Mouse (Mus musculus) neural tube, embryonic 15.5 days (tissue): ENCODE data around the gene 4930402F06Rik. TPM values are rescaled to one million over a fixed set of nuclear protein-coding genes. Genes with fewer than 3 reads are reported as not detected.

Source experiments
- ATAC-seq: fragments of 200-750 bp; cut with Nextera tagmentation; 2 replicates; pipeline ENCODE4 v1.8.0; 2017; ENCODE audit warnings: mild to moderate bottlenecking, moderate TSS enrichment, moderate library complexity; ENCODE audit not compliant: low FRiP score
- H3K27ac ChIP-seq: fragments of 300-500 bp; sonication (generic); replicated peaks from 2 replicates; pipeline ENCODE4 v1.5.1; 2015; ENCODE audit warnings: mild to moderate bottlenecking, inconsistent platforms
- H3K27me3 ChIP-seq: fragments of 300-500 bp; sonication (generic); replicated peaks from 2 replicates; pipeline ENCODE4 v1.6.1; 2015; ENCODE audit warnings: inconsistent platforms
- H3K36me3 ChIP-seq: fragments of 300-500 bp; sonication (generic); 2 replicates; pipeline ENCODE4 v1.6.1; 2015; ENCODE audit warnings: inconsistent platforms
- H3K4me1 ChIP-seq: fragments of 300-500 bp; sonication (generic); 2 replicates; pipeline ENCODE4 v1.6.1; 2015; ENCODE audit warnings: inconsistent platforms
- H3K4me2 ChIP-seq: fragments of 300-500 bp; sonication (generic); 2 replicates; pipeline ENCODE4 v1.6.1; 2015; ENCODE audit warnings: inconsistent platforms, mild to moderate bottlenecking, moderate library complexity
- H3K4me3 ChIP-seq: fragments of 300-500 bp; sonication (generic); replicated peaks from 2 replicates; pipeline ENCODE4 v1.5.1; 2015; ENCODE audit warnings: mild to moderate bottlenecking, inconsistent platforms
- H3K9ac ChIP-seq: fragments of 300-500 bp; sonication (generic); replicated peaks from 2 replicates; pipeline ENCODE4 v1.6.1; 2015; ENCODE audit warnings: mild to moderate bottlenecking, inconsistent platforms
- H3K9me3 ChIP-seq: fragments of 300-500 bp; sonication (generic); replicated peaks from 2 replicates; pipeline ENCODE4 v1.6.1; 2016; ENCODE audit warnings: inconsistent platforms
- WGBS: fragments of 180-500 bp; shearing (Covaris S2); methylation state at CpG from one replicate; pipeline ENCODE4 v1.1.7; 2015; ENCODE audit warnings: mixed read lengths; 5-methylcytosine and 5-hydroxymethylcytosine counted together
- polyA plus RNA-seq: library from polyadenylated mRNA; unstranded; fragments of >200 nt; fragmentation: Nextera tagmentation; extraction: Ambion mirVana; gene quantifications from 2 replicates; pipeline ENCODE4 v1.2.1, GENCODE M21; 2015

Gene 4930402F06Rik
- polyA plus RNA-seq, 1 experiment from 2014 or later = not detected

- Histone ChIP-seq H3K4me1 (no peaks in the 10 kb centered on the region), H3K27ac (no peak overlapping the region), H3K9me3 (no peaks in the 10 kb centered on the region), H3K36me3 (no peaks in the 10 kb centered on the region), H3K4me3 (no peak overlapping the region), H3K9ac (no peak overlapping the region), H3K27me3 (no peaks in the 10 kb centered on the region), H3K4me2 (no peak overlapping the region)
- ATAC-seq = peak; percentile 59; the same call in 1 of the 2 replicates
- 48% methylated on average over 11 of the region's 11 CpGs for WGBS
Measured at GRCm38 (mm10) chr2:35397590-35398173, 707 bp upstream of the 4930402F06Rik start.

- Histone ChIP-seq H3K4me2 (no peak overlapping the region), H3K9ac (no peak overlapping the region), H3K4me1 (0 out of 2 replicates have a peak, but pooled peaks cover 4% of the 10 kb centered on the region), H3K27me3 (no peaks in the 10 kb centered on the region), H3K36me3 (no peaks in the 10 kb centered on the region), H3K4me3 (no peak overlapping the region), H3K27ac (no peak overlapping the region), H3K9me3 (no peaks in the 10 kb centered on the region)
- no peak for ATAC-seq
- WGBS = 57% methylated on average over 9 of the region's 9 CpGs
Measured at GRCm38 (mm10) chr2:35385441-35385871, 11.5 kb downstream of the 4930402F06Rik start.

GRCm38 (mm10) chr2:35379306-35379705 lies 17.7 kb downstream of the 4930402F06Rik start:
- ATAC-seq = no peak
- Histone ChIP-seq H3K9me3 (no peaks in the 10 kb centered on the region), H3K4me2 (no peak overlapping the region), H3K9ac (no peak overlapping the region), H3K27me3 (no peaks in the 10 kb centered on the region), H3K36me3 (no peaks in the 10 kb centered on the region), H3K4me3 (no peak overlapping the region), H3K4me1 (no peaks in the 10 kb centered on the region), H3K27ac (no peak overlapping the region)
- 74% methylated on average over 9 of the region's 9 CpGs for WGBS

GRCm38 (mm10) chr2:35377600-35377999 lies 19.4 kb downstream of the 4930402F06Rik start:
- no peak overlapping the region for H3K4me3 ChIP-seq
- WGBS = 68% methylated on average over 6 of the region's 6 CpGs
- no peaks in the 10 kb centered on the region for H3K36me3 ChIP-seq
- no peaks in the 10 kb centered on the region for H3K9me3 ChIP-seq
- H3K9ac ChIP-seq = no peak overlapping the region
- ATAC-seq = no peak
- H3K27me3 ChIP-seq = no peaks in the 10 kb centered on the region
- H3K4me2 ChIP-seq = no peak overlapping the region
- H3K4me1 ChIP-seq = no peaks in the 10 kb centered on the region
- H3K27ac ChIP-seq = no peak overlapping the region

DNA sequence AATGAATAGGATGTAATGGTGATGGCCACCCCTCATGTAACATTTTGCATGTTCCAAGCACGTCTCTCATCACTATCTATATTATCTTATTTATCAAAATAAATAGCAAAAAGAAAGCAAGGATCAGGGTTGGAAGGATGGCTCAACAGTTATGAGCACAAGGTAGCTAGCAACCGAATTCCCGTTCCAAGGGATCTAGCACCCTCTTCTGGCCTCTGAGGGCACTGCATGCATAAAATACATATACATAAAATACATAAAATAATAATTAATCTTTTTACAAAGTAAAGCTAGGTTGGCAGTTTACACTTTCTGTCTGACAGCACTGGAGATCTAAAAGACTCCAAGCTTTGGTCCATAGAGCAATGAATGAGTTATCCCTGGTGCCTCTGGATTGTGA lies 24.0 kb downstream of the 4930402F06Rik start:
- 23% methylated on average over 3 of the region's 3 CpGs for WGBS
- H3K36me3 ChIP-seq = no peaks in the 10 kb centered on the region
- ATAC-seq = no peak

GRCm38 (mm10) chr2:35370686-35371085 lies 26.3 kb downstream of the 4930402F06Rik start:
- Histone ChIP-seq H3K27me3 (no peaks in the 10 kb centered on the region), H3K27ac (no peak overlapping the region), H3K4me1 (no peaks in the 10 kb centered on the region), H3K4me3 (no peak overlapping the region), H3K9me3 (no peaks in the 10 kb centered on the region), H3K9ac (no peak overlapping the region), H3K36me3 (no peaks in the 10 kb centered on the region), H3K4me2 (no peak overlapping the region)
- ATAC-seq = no peak

More for the DNA sequence above, 24.0 kb downstream of the 4930402F06Rik start:
- no peaks in the 10 kb centered on the region for H3K27me3 ChIP-seq
- no peak overlapping the region for H3K4me3 ChIP-seq
- no peak overlapping the region for H3K4me2 ChIP-seq
- no peak overlapping the region for H3K9ac ChIP-seq
- no peaks in the 10 kb centered on the region for H3K9me3 ChIP-seq
- no peaks in the 10 kb centered on the region for H3K4me1 ChIP-seq
- no peak overlapping the region for H3K27ac ChIP-seq

GRCm38 (mm10) chr2:35367629-35368028 lies 29.3 kb downstream of the 4930402F06Rik start, which contains the start of gene 4930568D16Rik:
Gene 4930568D16Rik (minus strand): TSS chr2:35367729.
- ATAC-seq = no peak
- H3K9ac ChIP-seq = no peak within 1 kb of the TSS
- no peaks in the 10 kb centered on the region for H3K36me3 ChIP-seq
- H3K27me3 ChIP-seq = no peaks in the 10 kb centered on the region
- H3K27ac ChIP-seq = no peak within 1 kb of the TSS
- H3K9me3 ChIP-seq = no peaks in the 10 kb centered on the region
- no peak within 1 kb of the TSS for H3K4me3 ChIP-seq
- H3K4me1 ChIP-seq = no peaks in the 10 kb centered on the region
- WGBS = 85% methylated on average over 2 of the region's 2 CpGs
- no peak within 1 kb of the TSS for H3K4me2 ChIP-seq

- no peak overlapping the region for H3K4me2 ChIP-seq
- H3K4me1 ChIP-seq = no peaks in the 10 kb centered on the region
- ATAC-seq = no peak
- 62% methylated on average over 5 of the region's 5 CpGs for WGBS
- no peaks in the 10 kb centered on the region for H3K9me3 ChIP-seq
- no peaks in the 10 kb centered on the region for H3K27me3 ChIP-seq
- no peak overlapping the region for H3K27ac ChIP-seq
- H3K9ac ChIP-seq = no peak overlapping the region
- H3K36me3 ChIP-seq = no peaks in the 10 kb centered on the region
- H3K4me3 ChIP-seq = no peak overlapping the region
Measured at GRCm38 (mm10) chr2:35349184-35349583, 47.8 kb downstream of the 4930402F06Rik start.

- Histone ChIP-seq H3K27me3 (no peaks in the 10 kb centered on the region), H3K9me3 (no peaks in the 10 kb centered on the region), H3K36me3 (no peaks in the 10 kb centered on the region), H3K27ac (no peak overlapping the region), H3K4me3 (no peak overlapping the region), H3K4me1 (no peaks in the 10 kb centered on the region), H3K9ac (no peak overlapping the region), H3K4me2 (no peak overlapping the region)
- WGBS = 82% methylated on average over 2 of the region's 2 CpGs
- no peak for ATAC-seq
Measured at GRCm38 (mm10) chr2:35345984-35346383, 51.0 kb downstream of the 4930402F06Rik start.

DNA sequence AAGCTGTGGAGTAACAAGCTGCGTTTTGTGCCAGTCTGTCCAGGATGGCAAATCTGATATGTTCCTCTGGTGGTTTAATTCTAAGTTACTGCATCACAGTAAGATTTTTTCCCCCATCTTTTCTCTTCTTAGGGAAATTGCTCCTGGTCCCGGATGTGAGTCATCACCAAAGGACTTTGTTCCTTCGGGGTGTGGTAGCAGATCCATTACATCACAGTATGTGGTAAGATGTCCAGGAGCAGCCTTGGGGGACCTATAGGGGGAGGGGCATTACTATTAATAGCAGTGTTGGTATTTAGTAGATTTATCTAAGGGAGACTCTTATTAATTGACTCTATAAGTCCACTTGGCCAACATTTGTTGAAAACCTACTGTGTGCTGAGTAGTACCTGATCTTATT lies 54.4 kb downstream of the 4930402F06Rik start:
- ATAC-seq = no peak
- H3K9me3 ChIP-seq = no peaks in the 10 kb centered on the region
- peaks cover under 1% of the 10 kb centered on the region; the same call in 1 of the 2 replicates for H3K4me1 ChIP-seq
- no peaks in the 10 kb centered on the region for H3K27me3 ChIP-seq
- H3K36me3 ChIP-seq = no peaks in the 10 kb centered on the region
- WGBS = 78% methylated on average over 3 of the region's 3 CpGs
- H3K4me3 ChIP-seq = no peak overlapping the region
- H3K4me2 ChIP-seq = no peak overlapping the region
- no peak overlapping the region for H3K9ac ChIP-seq
- no peak overlapping the region for H3K27ac ChIP-seq

DNA sequence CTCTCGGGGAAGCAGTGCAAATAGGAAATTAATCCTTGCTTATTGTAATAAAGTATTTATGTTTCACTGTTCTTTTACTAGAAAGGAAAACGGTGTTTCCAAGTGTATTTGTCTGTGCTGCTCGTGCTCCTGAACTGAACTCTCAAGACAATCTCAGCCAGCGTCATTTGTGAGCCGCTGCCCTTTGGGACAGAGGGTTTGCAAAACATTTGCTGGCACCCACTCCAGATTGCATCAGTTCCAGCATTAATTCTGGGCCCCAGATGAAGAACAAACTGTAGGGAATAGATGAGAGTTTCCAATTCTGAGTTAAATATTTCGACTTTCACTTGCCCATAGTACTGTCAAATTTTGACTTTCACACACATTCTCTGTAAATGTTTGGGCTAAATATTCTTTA lies 58.3 kb downstream of the 4930402F06Rik start:
- 82% methylated on average over 6 of the region's 6 CpGs for WGBS
- no peak for ATAC-seq
- Histone ChIP-seq H3K9ac (no peak overlapping the region), H3K4me2 (no peak overlapping the region), H3K36me3 (no peaks in the 10 kb centered on the region), H3K4me1 (peaks cover 19% of the 10 kb centered on the region), H3K4me3 (no peak overlapping the region), H3K9me3 (no peaks in the 10 kb centered on the region), H3K27me3 (no peaks in the 10 kb centered on the region), H3K27ac (no peak overlapping the region)

- Histone ChIP-seq H3K4me3 (no peak overlapping the region), H3K4me2 (no peak overlapping the region), H3K27me3 (no peaks in the 10 kb centered on the region), H3K9ac (no peak overlapping the region), H3K36me3 (no peaks in the 10 kb centered on the region), H3K4me1 (peaks cover 19% of the 10 kb centered on the region), H3K9me3 (no peaks in the 10 kb centered on the region), H3K27ac (no peak overlapping the region)
- no peak for ATAC-seq
- 76% methylated on average over 1 of the region's 1 CpGs for WGBS
Measured at GRCm38 (mm10) chr2:35338036-35338435, 58.9 kb downstream of the 4930402F06Rik start.
